Mouse (Mus musculus): Measurements from ENCODE around the gene Rnf182.

DNA sequence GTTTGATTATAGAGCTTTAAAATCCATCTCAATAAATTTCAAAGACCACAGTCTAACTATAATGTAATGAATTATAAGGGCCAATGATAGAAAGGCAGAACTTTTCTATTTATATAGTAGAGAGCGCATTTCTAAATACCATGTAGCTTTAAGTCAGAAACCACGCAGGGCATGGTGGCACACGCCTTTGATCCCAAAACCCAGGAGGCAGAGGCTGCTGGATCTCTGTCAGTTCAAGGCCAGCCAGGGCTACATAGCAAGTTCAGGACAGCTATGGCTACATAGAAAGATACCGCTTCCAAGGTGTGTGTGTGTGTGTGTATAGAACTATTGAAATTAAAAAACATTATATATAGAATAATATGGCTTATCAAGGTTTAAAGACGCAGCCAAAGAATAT, 34.8 kb upstream of the Rnf182 start:
- no peak for TF ChIP-seq CTCF (IDR thresholded peaks at IDR 0.05; ENCODE audit: borderline replicate concordance, insufficient read depth, low read length)
- TF ChIP-seq POLR2A (IDR thresholded peaks at IDR 0.05; ENCODE audit: low read depth, low read length), result no peak
